Mouse (Mus musculus) frontal cortex, postnatal 25 days (tissue): ENCODE results near the gene Zfp57.

Experiments
- DNase-seq, 2 experiments: peaks; one replicate each; pipeline ENCODE4 v3.0.0; 2022; ENCODE audit warnings: low spot score in 2 of 2

Zfp57 gene

GRCm38 (mm10) chr17:37045611-37046311 is 44.8 kb downstream of the Zfp57 start, which contains the start of gene Gabbr1:
Gene Gabbr1, plus strand, starts transcription at chr17:37045966.
- peak; percentile 49 to 65 for DNase-seq

GRCm38 (mm10) chr17:37046312-37047112 is 45.5 kb downstream of the Zfp57 start:
- DNase-seq, result peak in 1 of 2 experiments; percentile 52

- no peak for DNase-seq
These were observed 46.5 kb downstream of the Zfp57 start for GRCm38 (mm10) chr17:37047332-37047976.

- no peak for DNase-seq
These were observed 47.0 kb downstream of the Zfp57 start for GRCm38 (mm10) chr17:37047981-37048380.

- no peak for DNase-seq
These were observed 47.4 kb downstream of the Zfp57 start for GRCm38 (mm10) chr17:37048383-37048782.

- peak; percentile 79 to 86 for DNase-seq
These were observed 48.8 kb downstream of the Zfp57 start for GRCm38 (mm10) chr17:37049570-37050310.

- peak; percentile 78 to 89 for DNase-seq
These were observed 49.4 kb downstream of the Zfp57 start for GRCm38 (mm10) chr17:37050399-37050798.

- no peak for DNase-seq
These were observed 49.9 kb downstream of the Zfp57 start for GRCm38 (mm10) chr17:37050876-37051275.

GRCm38 (mm10) chr17:37051745-37052144 is 50.8 kb downstream of the Zfp57 start:
- DNase-seq, result no peak

GRCm38 (mm10) chr17:37056957-37057356 is 56.0 kb downstream of the Zfp57 start:
- DNase-seq, result no peak
